36 mouse cellular contexts compared by ENCODE assay signal in the genomic region with DNA sequence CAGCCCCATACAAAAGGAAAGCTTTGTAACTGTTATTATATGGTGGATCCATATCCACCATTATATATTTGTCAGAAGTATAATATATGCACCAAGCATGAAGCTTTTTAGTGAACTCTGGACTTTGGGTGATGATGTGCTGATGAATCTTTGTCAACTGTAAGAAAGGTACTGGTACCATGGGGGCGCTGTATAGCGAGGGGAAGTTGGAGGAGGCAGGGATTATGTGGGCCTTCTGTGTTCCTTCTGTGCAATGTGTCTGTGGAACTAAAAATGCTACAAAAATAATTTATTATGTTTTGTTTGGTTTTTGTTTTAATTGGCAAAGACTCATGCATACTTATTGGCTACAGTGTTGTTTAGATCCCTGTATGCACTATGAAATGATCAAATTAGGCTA. TPM values are rescaled to one million over a fixed set of nuclear protein-coding genes. Genes with fewer than 3 reads are reported as not detected.
"Had no signal": no experiment of that assay in that cellular context is flagged by ENCODE, and none has a peak within 500 bp of the region (broad histone marks: within the 10 kb centered on the region; RNA-seq: fewer than 3 reads in every experiment).

No protein-coding gene starts in this region.

- H3K4me1 ChIP-seq: limb, embryonic 10.5 days; limb, embryonic 12.5 days; limb, embryonic 13.5 days; limb, embryonic 15.5 days; liver, embryonic 12.5 days; liver, embryonic 13.5 days; liver, embryonic 15.5 days; lung, embryonic 15.5 days; megakaryocyte, embryonic 14.5 days; midbrain, embryonic 10.5 days; midbrain, embryonic 12.5 days; midbrain, embryonic 13.5 days; midbrain, embryonic 15.5 days had no signal

- H3K4me2 ChIP-seq: limb, embryonic 12.5 days; limb, embryonic 13.5 days; limb, embryonic 15.5 days; liver, embryonic 11.5 days; liver, embryonic 12.5 days; liver, embryonic 13.5 days; liver, embryonic 15.5 days; lung, embryonic 14.5 days; lung, embryonic 15.5 days; midbrain, embryonic 11.5 days; midbrain, embryonic 12.5 days; midbrain, embryonic 13.5 days; midbrain, embryonic 15.5 days had no signal

- H3K9ac ChIP-seq: limb, embryonic 12.5 days; limb, embryonic 13.5 days; limb, embryonic 15.5 days; liver, embryonic 12.5 days; liver, embryonic 13.5 days; liver, embryonic 14.5 days; liver, embryonic 15.5 days; liver, postnatal 0 days; lung, embryonic 14.5 days; lung, embryonic 15.5 days; midbrain, embryonic 12.5 days; midbrain, embryonic 13.5 days; midbrain, embryonic 15.5 days had no signal

- DNase-seq: left cerebral cortex, postnatal 4 days; liver; liver, embryonic 13.5 days; liver, postnatal 0 days; lung, adult 18-20 months; lung, adult 2 months; lung, embryonic 14.5 days; lung, postnatal 10 days; lung, postnatal 14 days; lung, postnatal 36 days; lung, postnatal 4 days; midbrain, embryonic 14.5 days had no signal

- H3K4me3 ChIP-seq: limb, embryonic 10.5 days; limb, embryonic 12.5 days; limb, embryonic 13.5 days; limb, embryonic 15.5 days; liver, embryonic 12.5 days; liver, embryonic 13.5 days; liver, embryonic 15.5 days; lung, embryonic 15.5 days; megakaryocyte, embryonic 14.5 days; midbrain, embryonic 10.5 days; midbrain, embryonic 12.5 days; midbrain, embryonic 13.5 days; midbrain, embryonic 15.5 days; myocyte had no signal

- H3K36me3 ChIP-seq: limb, embryonic 10.5 days; limb, embryonic 12.5 days; limb, embryonic 13.5 days; limb, embryonic 15.5 days; liver, embryonic 12.5 days; liver, embryonic 13.5 days; liver, embryonic 15.5 days; lung, embryonic 15.5 days; midbrain, embryonic 10.5 days; midbrain, embryonic 12.5 days; midbrain, embryonic 13.5 days; midbrain, embryonic 15.5 days had no signal

- ATAC-seq: liver, embryonic 12.5 days; liver, postnatal 0 days; lung, postnatal 0 days; midbrain, embryonic 13.5 days; midbrain, embryonic 15.5 days; midbrain, embryonic 16.5 days had no signal

- H3K9me3 ChIP-seq: limb, embryonic 10.5 days; limb, embryonic 12.5 days; limb, embryonic 13.5 days; limb, embryonic 15.5 days; liver, embryonic 12.5 days; liver, embryonic 13.5 days; liver, embryonic 15.5 days; lung, embryonic 15.5 days; midbrain, embryonic 10.5 days; midbrain, embryonic 13.5 days; midbrain, embryonic 15.5 days had no signal

- H3K27ac ChIP-seq: limb, embryonic 10.5 days; limb, embryonic 12.5 days; limb, embryonic 13.5 days; limb, embryonic 15.5 days; liver, embryonic 12.5 days; liver, embryonic 13.5 days; liver, embryonic 14.5 days; liver, embryonic 15.5 days; lung, embryonic 15.5 days; macrophage; midbrain, embryonic 10.5 days; midbrain, embryonic 12.5 days; midbrain, embryonic 13.5 days; midbrain, embryonic 15.5 days had no signal

- H3K27me3 ChIP-seq: limb, embryonic 15.5 days; liver, embryonic 12.5 days; liver, embryonic 13.5 days; liver, embryonic 15.5 days; lung, embryonic 15.5 days; megakaryocyte, embryonic 14.5 days; midbrain, embryonic 12.5 days; midbrain, embryonic 13.5 days; midbrain, embryonic 15.5 days had no signal

RNA-seq across cellular contexts. Expression of a gene that starts 16.2 kb away (rescaled TPM):
- total RNA-seq: liver, adult 2 months; megakaryocyte progenitor cell, adult 5-6 weeks; megakaryocyte, adult 5-6 weeks; megakaryocyte-erythroid progenitor cell, adult 5-6 weeks; monocyte, adult 5-6 weeks had no signal
- polyA plus RNA-seq: liver, adult 2 months; macrophage had no signal
